Mouse (Mus musculus) liver, adult 2 months (tissue): ENCODE measurements around the gene Cpa1.

Experiments
- CTCF ChIP-seq: fragments of 200-500 bp; IDR thresholded peaks from 2 replicates; pipeline ENCODE4 v1.5.1; 2011; ENCODE audit warnings: low read depth, low read length, control low read depth
- POLR2A ChIP-seq: fragments of 200-500 bp; IDR thresholded peaks from 2 replicates; pipeline ENCODE4 v1.6.1; 2011; ENCODE audit warnings: low read length, control low read depth; ENCODE audit not compliant: insufficient read depth; ENCODE audit errors: extremely low read depth

GRCm38 (mm10) chr6:30680442-30680841 is 41.4 kb downstream of the Cpa1 start:
- TF ChIP-seq CTCF: no peak
- TF ChIP-seq POLR2A: no peak
